Mouse (Mus musculus) kidney, postnatal 4 days (tissue): Measurements from ENCODE around the gene Fxyd1.

Experiments used
- DNase-seq, 2 experiments: peaks; one replicate each; pipeline ENCODE4 v3.0.0; 2021; ENCODE audit warnings: mixed read lengths in 2 of 2

Gene Fxyd1

DNA sequence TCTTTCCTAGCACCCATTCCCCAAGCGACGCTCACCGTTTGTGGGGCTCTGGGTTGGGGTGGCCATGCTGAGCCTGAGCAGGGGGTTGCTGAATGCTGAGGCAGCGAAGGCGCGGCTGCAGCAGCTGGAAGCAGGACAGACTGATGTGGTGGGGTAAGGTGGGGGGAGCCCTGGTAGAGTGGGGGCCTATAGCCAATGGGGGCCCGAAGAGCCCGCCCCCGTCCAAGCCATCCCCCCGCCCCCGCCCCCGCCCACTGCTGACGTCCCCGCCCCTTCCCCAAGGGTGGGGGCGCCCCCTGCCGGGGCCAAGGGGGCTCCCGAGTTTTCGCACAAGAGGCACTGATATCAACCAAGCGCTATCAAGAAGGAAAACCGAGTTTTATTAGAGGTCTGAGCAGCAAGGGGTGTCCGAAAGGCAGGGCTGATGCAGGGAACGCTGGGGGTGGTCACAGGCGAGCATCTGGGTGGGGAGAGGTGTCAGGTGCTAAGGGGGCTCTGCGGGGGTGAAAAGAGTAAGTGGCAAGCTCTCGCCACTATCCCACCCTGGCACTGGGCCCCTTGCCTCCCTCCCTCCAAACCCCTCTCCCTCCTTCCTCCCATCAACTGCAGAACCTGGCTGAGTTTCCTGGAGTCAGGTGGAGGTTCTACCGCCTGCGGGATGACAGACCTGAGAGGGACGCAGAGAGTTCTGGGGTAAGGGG lies 5.5 kb downstream of the Fxyd1 start, which contains the start of gene Fxyd7:
Gene Fxyd7, minus strand, starts transcription at position 147 of the 701 bp plus-strand sequence.
- peak; percentile 25 to 44 for DNase-seq

DNA sequence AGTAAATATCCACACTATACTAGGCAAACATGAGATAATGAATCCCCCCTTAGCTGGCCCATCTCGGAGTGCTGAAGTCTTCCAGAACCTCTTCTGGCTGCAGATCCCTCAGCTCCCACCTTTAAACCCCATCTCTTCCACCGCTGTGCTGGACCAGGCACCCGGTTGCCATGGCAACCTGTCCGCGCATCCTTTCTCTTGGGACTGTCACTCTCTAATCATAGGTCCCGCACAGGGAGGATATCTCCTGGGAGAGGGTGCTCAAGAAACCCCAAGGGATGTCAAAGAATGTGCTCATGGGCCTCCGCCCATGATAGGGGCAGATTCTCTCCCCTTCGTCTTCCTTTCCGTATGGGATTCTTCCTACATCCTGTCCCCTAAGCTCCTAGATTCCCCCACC lies 6.1 kb downstream of the Fxyd1 start:
- peak; percentile 15 to 18 for DNase-seq

DNA sequence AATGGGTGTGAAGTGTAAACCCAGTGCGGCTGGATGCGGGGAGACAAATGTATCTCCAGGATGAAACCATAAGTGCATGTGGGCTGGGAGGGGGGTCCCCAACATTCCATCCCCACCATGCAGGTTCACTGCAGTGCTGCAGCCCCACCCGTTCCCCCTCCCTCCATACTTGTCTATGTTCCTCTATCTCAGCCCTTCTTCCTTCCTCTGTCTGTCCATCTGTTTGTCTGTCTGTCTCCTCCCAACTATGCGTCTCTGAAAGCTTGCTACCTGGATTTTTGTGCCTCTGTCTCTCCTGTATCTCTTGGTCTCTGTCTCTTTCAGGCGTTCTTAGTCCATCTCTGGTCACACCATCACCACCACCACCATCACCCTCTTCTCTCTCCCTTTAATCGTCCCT lies 6.5 kb downstream of the Fxyd1 start:
- DNase-seq, result no peak

DNA sequence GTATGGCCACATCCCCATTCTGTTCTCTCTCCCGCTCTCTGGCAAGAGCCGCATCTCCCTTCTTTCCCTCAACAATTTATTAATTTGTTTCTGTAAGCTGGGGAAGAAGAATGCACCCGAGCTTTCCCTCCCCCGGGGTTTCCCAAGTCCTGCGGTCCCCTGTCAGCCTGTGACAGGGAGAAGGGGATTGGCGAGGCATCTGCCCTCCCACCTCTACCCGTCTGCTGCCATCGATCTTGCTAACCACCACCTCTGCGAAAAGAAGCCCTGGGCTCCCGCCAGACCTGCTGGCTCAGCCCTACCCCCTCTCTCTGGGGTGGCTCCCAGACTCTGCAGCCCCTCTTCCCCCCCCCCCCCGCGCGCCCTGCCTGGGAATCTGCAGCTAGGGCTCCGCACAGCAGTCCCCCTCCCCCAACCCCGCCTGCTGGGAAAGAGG lies 7.1 kb downstream of the Fxyd1 start:
- peak; percentile 16 to 21 for DNase-seq

DNA sequence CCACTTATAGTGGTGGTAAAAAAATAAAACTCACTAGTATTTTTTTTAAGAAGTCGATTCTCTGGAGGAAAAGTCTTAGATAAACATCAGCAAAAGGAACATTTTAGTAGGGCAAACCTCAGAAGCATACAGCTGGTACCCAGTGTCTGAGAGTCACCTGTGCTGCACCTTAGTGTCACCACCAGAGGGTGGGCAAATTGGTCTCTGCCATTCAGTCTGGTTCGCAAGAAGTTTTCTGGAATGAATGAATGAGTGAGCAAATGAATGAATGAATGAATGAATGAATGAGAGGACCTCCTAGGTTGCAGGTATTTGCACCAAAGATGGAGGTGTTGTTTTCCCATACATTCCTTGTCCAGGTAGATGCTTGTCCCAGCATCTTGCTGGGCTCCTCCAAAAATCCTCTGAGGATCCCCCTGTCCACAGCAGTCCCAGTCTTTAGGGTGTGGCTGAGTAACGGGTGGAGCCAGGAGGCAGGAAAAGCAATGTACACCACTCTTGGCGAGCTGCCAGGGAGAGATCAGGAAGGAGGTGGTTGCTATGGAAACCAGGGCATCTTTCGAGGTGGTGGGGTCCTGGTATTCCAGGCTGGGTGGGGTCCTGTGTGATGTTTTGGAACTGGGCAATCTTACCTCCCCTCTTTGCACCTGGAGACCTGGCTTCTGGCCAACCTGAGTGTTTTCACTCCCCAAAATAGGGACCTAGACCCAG lies 7.7 kb downstream of the Fxyd1 start:
- DNase-seq, result peak; percentile 45 to 55

DNA sequence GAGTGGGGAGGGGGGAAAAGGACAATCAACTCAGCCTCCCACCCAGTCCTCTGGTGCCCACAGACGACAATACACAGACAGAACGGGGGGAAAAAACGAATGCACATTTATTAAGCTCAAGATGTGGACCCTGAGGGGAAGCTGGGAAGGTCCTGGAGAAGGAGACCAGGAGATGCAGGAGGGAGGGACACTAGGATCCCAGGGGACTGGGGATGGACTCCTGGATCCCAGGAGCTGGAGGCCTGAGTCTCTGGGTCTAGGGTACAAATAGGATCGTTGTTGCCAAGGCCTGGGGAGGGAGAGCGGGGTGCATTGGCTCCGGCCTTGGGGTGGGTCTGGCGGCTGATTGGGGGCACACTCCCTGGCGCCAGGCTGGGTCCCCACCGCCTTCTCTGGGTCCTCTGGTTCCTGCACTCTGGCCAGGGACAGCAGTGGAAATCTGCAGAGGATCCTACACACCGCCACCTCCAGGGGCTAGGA lies 14.5 kb downstream of the Fxyd1 start, which contains the start of gene Fxyd5:
Gene Fxyd5, minus strand, starts transcription at position 51 of the 480 bp plus-strand sequence.
- DNase-seq, result no peak

DNA sequence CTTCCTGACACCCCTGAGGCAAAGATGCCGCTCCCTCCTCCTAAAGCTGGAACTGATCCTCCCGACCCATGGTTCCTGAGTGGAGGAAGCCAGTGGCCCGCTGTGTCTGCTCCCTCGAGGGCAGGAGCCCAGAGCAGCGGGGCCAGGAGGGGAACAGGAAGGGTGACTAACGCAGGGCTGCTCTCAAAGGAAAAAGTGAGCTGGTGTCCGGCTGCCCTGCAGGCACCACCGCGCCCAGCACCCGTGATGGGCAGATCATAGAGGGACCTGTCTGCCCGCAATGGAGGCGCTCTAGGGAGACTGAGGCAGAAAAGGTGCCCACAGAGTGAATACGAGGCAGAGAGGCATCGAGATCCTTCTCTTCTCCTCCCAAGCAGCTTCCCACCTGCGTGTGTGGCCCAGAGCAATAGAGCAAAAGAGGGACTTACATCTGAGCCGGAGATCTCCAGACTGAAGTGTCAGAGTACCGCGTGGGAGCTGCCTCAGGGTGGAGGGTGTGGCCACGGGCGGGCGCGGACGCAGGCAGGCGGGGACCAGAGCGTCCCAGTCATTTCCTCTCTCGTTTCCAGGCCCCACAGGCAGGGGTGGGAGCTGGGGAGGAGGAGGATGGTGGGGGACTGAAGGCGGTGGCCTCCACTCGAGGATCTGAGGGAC lies 15.2 kb downstream of the Fxyd1 start:
- DNase-seq, result peak; percentile 65 to 75

DNA sequence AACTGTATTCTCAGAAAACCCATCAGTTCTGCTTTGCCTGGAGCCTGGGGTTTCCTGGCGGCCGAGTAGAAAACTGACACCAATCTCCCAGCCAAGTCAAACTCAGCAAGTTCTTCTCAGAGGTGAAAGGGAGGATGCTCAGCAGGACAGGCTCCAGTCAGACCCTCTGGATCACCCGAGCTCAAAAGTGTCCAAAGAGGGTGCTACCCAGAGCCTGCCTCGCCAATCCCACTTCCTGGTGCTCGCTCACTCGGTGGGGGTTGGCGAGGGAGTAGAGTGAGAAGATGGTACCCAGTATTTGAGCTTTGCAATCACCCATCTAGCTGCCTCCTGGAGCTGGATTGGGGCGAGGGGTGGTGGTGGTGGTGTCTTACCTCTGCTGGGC lies 16.0 kb downstream of the Fxyd1 start:
- peak in 1 of 2 experiments; percentile 10 for DNase-seq

DNA sequence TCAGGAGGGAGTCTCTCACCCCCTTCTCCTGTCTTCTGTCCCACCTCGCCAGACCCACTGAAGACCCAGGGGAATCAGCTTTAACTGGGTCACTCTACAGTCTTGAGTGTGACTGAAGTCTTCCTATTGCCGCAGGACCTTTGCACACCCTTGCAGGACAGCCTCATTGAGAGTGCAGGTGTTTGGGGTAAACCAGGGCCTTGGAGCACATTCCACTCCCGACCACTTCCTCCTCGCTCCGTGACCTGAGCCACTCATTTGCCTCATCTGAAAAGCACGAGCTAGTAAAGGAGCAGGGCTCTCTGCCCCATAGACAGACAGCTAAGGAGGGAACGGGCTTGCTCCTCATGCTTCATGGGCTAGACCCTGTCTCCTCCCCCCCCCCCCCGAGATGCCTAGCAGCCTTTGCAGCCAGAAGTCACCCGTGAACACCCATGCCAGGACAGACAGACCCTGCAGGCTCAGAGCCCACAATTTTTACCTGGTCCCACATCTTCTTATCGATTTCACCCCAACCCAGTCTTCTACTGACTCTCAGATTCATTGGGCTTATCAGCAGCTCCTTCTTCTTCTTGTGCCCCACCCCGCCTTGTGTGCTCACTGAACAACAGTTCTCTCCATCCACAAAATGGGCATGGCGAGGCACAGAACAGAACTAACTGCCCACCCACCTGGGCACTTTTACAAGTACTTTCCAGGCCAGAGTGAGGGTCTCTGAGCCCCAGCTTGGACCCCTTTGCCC lies 16.5 kb downstream of the Fxyd1 start:
- no peak for DNase-seq

DNA sequence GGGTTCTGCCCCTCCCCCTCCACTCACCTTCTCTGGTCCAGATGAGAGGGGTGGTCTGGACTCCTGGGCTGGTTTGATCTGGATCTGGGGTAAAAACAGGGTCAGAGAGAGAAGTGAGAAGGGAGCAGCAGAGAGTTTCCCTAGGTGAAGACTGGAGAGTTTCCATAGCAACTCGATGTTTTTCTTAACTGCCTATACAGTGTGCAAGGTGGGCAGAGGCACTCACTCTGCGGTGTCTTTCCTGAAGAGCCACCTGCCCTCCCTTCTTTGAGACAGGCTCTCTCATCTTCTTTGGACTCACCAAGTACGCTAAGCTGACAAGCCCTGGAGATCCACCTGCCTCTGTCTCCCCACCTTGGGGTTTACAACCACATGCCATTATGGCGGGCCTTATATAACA lies 18.0 kb downstream of the Fxyd1 start:
- DNase-seq, result no peak

DNA sequence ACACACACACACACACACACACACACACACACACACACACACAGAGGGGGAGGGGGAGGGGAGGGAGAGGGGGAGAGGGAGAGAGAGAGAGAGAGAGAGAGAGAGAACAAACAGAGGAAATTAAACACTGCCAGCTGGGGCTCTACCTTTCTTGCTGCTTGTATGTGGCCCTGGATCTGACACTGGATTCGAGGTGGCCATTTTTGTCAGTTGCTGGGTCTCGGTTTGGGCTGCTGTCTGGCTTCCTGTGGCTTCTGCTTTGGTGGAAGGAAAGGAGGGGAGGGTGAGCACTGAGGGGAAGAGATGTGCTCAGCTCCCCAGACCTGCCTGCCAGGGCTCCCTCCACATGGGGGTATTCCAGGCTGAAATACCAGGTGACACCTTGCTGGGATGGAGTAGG lies 19.3 kb downstream of the Fxyd1 start:
- DNase-seq, result no peak

DNA sequence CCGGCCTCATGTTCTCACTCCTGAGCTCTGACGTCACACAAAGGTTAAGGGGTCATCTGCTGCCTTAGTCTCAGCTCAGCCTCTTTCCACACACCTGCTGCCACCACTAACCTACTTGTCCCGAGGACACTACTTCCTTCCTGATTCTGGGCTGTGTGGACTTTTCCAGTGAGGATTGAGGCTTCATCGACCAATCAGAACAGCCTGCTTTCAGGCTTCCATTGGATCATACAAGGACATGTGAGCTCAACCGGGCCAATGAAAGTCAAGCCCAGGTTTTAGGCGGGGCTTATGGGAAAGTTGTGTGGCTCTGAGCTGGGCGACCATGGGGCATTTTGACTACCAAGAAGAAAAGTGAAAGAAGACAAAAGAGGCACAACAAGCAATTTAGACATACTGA lies 20.1 kb downstream of the Fxyd1 start:
- DNase-seq, result no peak

DNA sequence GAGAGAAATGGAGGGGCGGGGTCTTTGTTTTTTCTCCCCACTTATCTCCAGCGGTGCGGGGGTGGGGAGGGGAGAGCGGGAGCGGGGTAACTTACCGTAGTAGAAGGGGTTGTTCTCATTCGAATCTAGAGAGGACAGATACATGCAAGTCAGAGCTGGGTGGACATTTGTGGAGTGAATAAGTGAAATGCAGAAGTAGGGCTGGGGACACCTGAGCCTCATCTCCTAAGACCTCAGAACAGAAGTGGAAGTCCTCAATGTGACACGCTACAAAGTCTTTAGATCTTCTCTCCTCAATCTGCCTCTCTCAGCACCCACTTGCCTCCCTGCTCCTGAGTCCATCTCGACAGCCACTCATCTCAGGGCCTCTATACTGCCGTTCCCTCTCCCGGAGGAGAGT lies 21.7 kb downstream of the Fxyd1 start:
- DNase-seq, result no peak

DNA sequence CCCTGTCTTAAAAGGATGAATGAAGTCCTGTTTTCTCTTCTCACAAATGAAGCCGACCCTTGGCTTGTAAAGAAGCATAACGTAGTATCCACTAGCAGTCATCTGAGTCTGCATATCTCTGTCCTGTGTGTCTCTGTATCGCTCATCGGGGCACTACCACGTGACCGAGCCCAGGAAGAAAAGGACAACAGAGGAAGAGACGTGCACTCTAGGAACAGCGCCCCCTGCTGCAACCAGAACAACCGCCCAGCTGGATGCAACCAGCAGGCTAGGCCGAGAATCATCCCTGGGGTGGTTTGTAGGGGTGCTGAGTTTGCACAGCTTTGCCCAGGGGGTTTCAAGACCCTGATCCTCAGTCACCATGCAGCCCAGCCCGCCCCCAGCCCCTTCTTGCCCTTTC lies 22.2 kb downstream of the Fxyd1 start:
- DNase-seq, result peak; percentile 18 to 26

DNA sequence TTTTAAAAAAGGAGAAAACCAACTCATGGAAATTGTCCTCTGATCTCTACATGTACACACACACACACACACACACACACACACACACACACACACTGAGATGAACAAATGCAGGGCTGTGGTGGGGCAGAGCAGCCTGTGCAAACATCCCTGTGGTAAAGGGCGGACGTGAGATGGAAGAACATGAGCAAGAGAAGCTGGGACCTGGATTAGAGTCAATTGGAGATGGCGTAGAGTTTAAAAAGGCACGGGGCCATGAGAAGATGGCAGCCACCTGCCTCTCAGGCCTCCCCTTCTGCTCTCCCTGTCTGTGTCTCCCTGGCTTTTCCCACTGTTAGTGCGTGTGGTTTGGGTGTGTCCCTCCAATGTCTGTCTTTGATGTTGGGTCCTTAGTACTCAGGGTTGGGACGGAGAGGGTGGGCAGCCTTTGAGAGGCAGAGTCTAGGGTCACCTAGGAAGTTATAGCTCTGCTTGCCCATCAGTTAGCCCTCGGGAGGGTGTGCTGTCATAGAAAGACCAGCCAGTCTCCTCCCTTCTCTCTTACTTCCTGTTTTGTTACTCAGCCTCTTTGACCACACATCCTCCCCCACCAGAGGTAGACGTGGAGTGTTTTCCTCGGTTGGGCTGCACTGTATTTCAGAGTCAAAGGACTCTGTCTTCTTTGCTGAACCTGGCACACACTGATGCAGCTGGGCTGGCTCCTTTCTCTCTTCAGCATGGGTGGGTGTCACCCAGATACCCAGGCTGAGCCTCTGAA lies 23.4 kb downstream of the Fxyd1 start:
- DNase-seq, result peak in 1 of 2 experiments; percentile 14

DNA sequence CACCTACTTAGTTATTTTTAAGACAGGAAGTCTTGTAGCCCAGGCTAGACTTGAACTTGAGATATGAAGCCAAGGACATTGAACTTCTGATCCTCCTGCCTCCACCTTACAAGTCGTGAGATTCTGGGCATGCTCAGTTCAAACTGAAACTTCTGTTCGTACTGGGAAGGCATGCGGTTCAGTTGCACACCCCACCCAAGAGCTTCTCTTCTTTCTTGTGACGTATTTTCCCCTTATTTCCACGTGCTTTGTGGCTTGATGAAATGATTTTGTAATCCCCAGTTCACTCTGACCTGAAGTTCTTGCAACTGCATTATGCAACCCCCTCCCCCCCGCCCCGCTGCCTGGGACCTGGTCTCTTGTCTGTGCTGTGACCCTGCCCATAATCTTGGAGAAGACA lies 25.3 kb downstream of the Fxyd1 start:
- no peak for DNase-seq

DNA sequence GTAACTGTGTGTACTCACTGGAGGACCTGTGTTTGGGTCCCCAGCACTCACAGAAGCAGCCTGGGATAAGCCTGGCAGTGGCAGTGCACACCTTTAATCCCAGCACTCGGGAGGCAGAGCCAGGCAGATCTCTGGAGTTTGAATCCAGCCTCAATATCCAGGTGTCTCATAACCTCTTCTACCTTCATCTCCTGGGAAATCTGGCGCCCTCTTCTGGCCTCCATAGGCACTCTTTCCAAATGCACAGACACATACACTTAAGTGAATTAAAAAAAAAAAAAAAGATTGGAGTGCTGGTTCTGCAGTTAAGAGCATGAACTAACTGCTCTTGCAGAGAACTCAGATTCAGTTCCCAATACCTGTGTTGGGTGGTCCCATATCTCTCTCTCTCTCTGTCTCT lies 26.3 kb downstream of the Fxyd1 start:
- DNase-seq, result peak in 1 of 2 experiments; percentile 14

DNA sequence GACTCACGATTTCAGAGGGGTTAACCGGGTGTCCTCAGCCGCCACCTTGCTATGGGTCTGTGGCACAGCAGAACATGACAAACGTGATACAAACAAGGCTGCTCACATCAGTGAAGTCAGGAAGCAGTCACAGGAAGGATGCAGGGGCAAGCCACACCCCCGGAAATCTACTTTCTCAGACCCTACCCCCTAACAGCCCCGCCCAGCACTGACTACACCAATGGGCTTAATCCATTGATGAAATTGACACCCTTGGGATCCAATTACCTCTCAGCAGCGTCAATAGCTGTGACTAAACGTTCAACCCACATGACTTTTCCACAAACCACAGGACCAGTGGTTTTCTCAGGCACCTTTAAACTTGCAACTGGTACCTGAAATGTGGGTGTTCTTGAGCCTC lies 28.4 kb downstream of the Fxyd1 start:
- DNase-seq, result no peak

DNA sequence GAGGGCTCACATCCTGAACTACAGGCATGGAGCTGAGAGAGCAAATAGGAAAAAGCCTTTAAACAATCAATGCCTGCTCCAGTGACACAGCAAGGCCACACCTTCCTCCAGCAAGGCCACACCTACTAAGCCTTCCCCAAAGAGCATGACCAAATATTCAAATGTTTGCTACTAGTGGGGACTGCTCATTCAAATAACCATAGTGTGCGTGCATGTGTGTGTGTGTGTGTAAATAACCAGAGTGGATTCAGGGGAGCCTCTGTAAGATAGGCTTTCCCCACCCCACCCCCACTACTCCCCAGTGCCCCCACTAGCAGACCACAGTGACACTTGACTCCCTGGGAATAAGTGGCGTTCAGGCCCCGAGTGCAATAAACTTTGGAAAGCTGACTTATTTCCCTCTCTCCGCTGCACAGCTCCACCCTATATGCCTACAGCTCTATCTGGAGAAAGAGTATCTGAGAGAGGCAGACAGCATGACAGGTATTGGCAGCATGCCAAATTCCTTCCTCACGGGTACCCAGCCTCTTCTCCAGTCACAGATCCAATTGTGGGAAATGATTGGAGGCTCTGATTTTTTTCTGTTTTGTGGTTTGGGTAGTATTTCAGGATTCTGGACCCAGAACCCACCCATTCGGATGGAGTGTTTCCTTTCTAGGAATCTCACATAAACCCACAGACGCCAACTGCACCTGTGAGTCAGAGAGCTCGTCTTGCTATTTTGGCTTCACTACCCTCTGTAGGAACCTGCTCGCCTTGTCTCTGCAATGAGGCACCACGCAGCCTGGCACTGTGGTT lies 39.7 kb downstream of the Fxyd1 start:
- peak; percentile 47 to 59 for DNase-seq

DNA sequence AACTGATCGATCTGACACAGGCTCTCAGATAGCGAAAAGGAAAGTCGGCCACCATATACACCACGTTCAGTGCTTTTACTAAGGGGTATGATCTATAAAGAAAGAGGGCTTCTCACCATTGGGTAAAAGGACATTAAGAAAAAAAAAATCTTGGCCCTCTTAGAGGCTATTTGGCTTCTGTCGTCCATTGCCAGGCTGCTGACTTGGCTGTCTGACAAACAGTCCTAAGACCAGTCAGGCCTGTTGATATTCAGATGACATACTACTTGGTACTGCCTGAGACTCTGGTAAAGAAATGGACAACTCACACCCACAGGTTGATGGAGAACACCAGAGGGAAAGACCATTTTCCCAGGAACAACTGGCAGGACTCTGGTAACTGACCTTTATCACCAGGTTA lies 44.0 kb downstream of the Fxyd1 start:
- no peak for DNase-seq

DNA sequence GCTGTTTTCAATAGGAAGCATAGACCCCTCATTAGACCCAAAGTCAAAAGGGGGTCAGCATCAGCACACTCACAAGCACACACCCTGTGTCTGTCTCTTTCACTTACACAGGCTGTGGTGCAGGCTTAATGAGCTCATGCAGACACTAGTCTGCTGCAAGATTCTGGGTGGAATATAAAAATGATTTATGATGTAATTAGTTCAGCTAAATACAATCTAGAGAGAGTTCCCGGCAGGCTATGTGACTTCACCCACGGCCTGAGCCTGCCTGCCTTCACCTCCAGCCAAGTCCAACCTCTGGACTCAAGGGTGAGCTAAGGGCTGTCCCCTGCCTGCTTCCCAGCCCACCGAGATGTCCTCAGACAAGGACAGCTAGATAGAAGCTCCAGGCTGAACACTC lies 48.1 kb downstream of the Fxyd1 start:
- DNase-seq, result peak; percentile 24 to 48
